Mouse (Mus musculus) kidney, adult 9 months (tissue): ENCODE measurements around the gene Pzp.

ENCODE experiments used
- DNase-seq: peaks from one replicate; pipeline ENCODE4 v3.0.0; 2022

The Pzp gene

GRCm38 (mm10) chr6:128477495-128477894 lies 49.0 kb downstream of the Pzp start:
- DNase-seq: no peak

- DNase-seq: no peak
Measured at GRCm38 (mm10) chr6:128474112-128474511, 52.4 kb downstream of the Pzp start.

- DNase-seq: peak; percentile 54
Measured at GRCm38 (mm10) chr6:128469451-128469850, 57.1 kb downstream of the Pzp start.

- DNase-seq: no peak
Measured at GRCm38 (mm10) chr6:128467298-128467697, 59.2 kb downstream of the Pzp start.

GRCm38 (mm10) chr6:128466563-128466962 lies 60.0 kb downstream of the Pzp start:
- no peak for DNase-seq

- DNase-seq: no peak
Measured at GRCm38 (mm10) chr6:128466043-128466442, 60.5 kb downstream of the Pzp start.

GRCm38 (mm10) chr6:128464996-128465395 lies 61.5 kb downstream of the Pzp start:
- no peak for DNase-seq

- DNase-seq: no peak
Measured at GRCm38 (mm10) chr6:128461606-128462005, 64.9 kb downstream of the Pzp start.

GRCm38 (mm10) chr6:128460729-128461503 lies 65.6 kb downstream of the Pzp start:
- DNase-seq: no peak

GRCm38 (mm10) chr6:128460321-128460720 lies 66.2 kb downstream of the Pzp start:
- no peak for DNase-seq

- no peak for DNase-seq
Measured at GRCm38 (mm10) chr6:128457186-128457585, 69.3 kb downstream of the Pzp start.

GRCm38 (mm10) chr6:128455835-128456605 lies 70.5 kb downstream of the Pzp start:
- no peak for DNase-seq

GRCm38 (mm10) chr6:128447063-128447462 lies 79.5 kb downstream of the Pzp start:
- DNase-seq: no peak

- peak; percentile 89 for DNase-seq
Measured at GRCm38 (mm10) chr6:128445761-128446535, 80.6 kb downstream of the Pzp start.

- no peak for DNase-seq
Measured at GRCm38 (mm10) chr6:128440238-128440637, 86.3 kb downstream of the Pzp start.

GRCm38 (mm10) chr6:128438871-128439341 lies 87.6 kb downstream of the Pzp start:
- DNase-seq: no peak

- peak; percentile 94 for DNase-seq
Measured at GRCm38 (mm10) chr6:128438317-128438870, 88.1 kb downstream of the Pzp start, which contains the start of gene Fkbp4. TSS of gene Fkbp4 (minus strand) at chr6:128438677.

GRCm38 (mm10) chr6:128437731-128438316 lies 88.7 kb downstream of the Pzp start:
- DNase-seq: peak; percentile 91

- DNase-seq: no peak
Measured at GRCm38 (mm10) chr6:128437288-128437687, 89.2 kb downstream of the Pzp start.

- no peak for DNase-seq
Measured at GRCm38 (mm10) chr6:128436356-128437005, 90.0 kb downstream of the Pzp start.

GRCm38 (mm10) chr6:128435474-128435873 lies 91.0 kb downstream of the Pzp start:
- peak; percentile 91 for DNase-seq
